Mouse (Mus musculus) kidney, adult 2 months (tissue): ENCODE data around the gene Ap3d1.

Source experiments
- CTCF ChIP-seq: fragments of 200-500 bp; conservative IDR thresholded peaks from 2 replicates; pipeline ENCODE4 v1.5.1; 2011; ENCODE audit warnings: low read depth, mild to moderate bottlenecking, control low read depth, low read length, moderate library complexity, mixed read lengths; ENCODE audit not compliant: insufficient read depth, insufficient read length
- POLR2A ChIP-seq: fragments of 200-500 bp; IDR thresholded peaks from one replicate; pipeline ENCODE4 v1.6.1; 2011; ENCODE audit warnings: low read depth, low read length, control low read depth

- TF ChIP-seq CTCF (no peak), POLR2A (no peak)
Observed at GRCm38 (mm10) chr10:80663485-80664196, 78.4 kb downstream of the Ap3d1 start.
